Mouse (Mus musculus) embryonic facial prominence, embryonic 11.5 days (tissue): Measurements from ENCODE around the gene Erc1. TPM values are rescaled to one million over a fixed set of nuclear protein-coding genes. Genes with fewer than 3 reads are reported as not detected.
"Not testable (repeated sequence)": the region's sequence is repeated elsewhere in the genome, so short reads cannot be mapped to it uniquely, and the experiment has no call there.

Experiments
- ATAC-seq: fragments of 200-750 bp; cut with Nextera tagmentation; replicated peaks from 2 replicates; pipeline ENCODE4 v1.8.0; 2017; ENCODE audit warnings: low read depth; ENCODE audit not compliant: insufficient number of reproducible peaks, low FRiP score, low TSS enrichment
- DNase-seq: peaks from one replicate; pipeline ENCODE4 v3.0.0-alpha.2; 2015; ENCODE audit warnings: low spot score
- H3K27ac ChIP-seq: fragments of 300-500 bp; sonication (generic); replicated peaks from 2 replicates; pipeline ENCODE4 v1.5.1; 2014; ENCODE audit warnings: mild to moderate bottlenecking, low read depth, low read length, control low read depth
- H3K27me3 ChIP-seq: fragments of 300-500 bp; sonication (generic); 2 replicates; pipeline ENCODE4 v1.6.1; 2014; ENCODE audit warnings: mild to moderate bottlenecking, low read length, moderate library complexity, mixed read lengths; ENCODE audit not compliant: control insufficient read depth, insufficient read depth
- H3K36me3 ChIP-seq: fragments of 300-500 bp; sonication (generic); replicated peaks from 2 replicates; pipeline ENCODE4 v1.6.1; 2014; ENCODE audit warnings: low read depth, mild to moderate bottlenecking, low read length, moderate library complexity, mixed read lengths; ENCODE audit not compliant: control insufficient read depth, insufficient read depth
- H3K4me1 ChIP-seq: fragments of 300-500 bp; sonication (generic); 2 replicates; pipeline ENCODE4 v1.6.1; 2014; ENCODE audit warnings: low read length, mixed read lengths; ENCODE audit not compliant: control insufficient read depth, insufficient read depth
- H3K4me2 ChIP-seq: fragments of 300-500 bp; sonication (generic); 2 replicates; pipeline ENCODE4 v1.6.1; 2014; ENCODE audit warnings: low read depth, mild to moderate bottlenecking, control low read depth, low read length, moderate library complexity
- H3K4me3 ChIP-seq: fragments of 300-500 bp; sonication (generic); 2 replicates; pipeline ENCODE4 v1.5.1; 2014; ENCODE audit warnings: low read depth, low read length, control low read depth
- H3K9ac ChIP-seq: fragments of 300-500 bp; sonication (generic); replicated peaks from 2 replicates; pipeline ENCODE4 v1.6.1; 2014; ENCODE audit warnings: mild to moderate bottlenecking, control low read depth, low read length
- H3K9me3 ChIP-seq: fragments of 300-500 bp; sonication (generic); replicated peaks from 2 replicates; pipeline ENCODE4 v1.6.1; 2016; ENCODE audit warnings: mild to moderate bottlenecking, low read length, inconsistent platforms, mixed read lengths; ENCODE audit not compliant: control insufficient read depth
- WGBS: fragments of 180-500 bp; shearing (Covaris S2); extraction: QIAGEN DNeasy Blood & Tissue Kit; methylation state at CpG from one replicate; pipeline ENCODE4 v1.1.7; 2014; 5-methylcytosine and 5-hydroxymethylcytosine counted together
- polyA plus RNA-seq: library from polyadenylated mRNA; unstranded; fragments of >200 nt; fragmentation: Nextera tagmentation; extraction: Ambion mirVana; gene quantifications from 2 replicates; pipeline ENCODE4 v1.2.1, GENCODE M21; 2014

Erc1 gene
- polyA plus RNA-seq, 1 experiment from 2014 or later, result 27.6 TPM

GRCm38 (mm10) chr6:119822216-119822615 lies 25.8 kb downstream of the Erc1 start:
- WGBS, result 90% methylated on average over 1 of the region's 1 CpGs
- H3K36me3 ChIP-seq, result no peaks in the 10 kb centered on the region
- no peak overlapping the region for H3K27ac ChIP-seq
- H3K9me3 ChIP-seq, result no peaks in the 10 kb centered on the region
- no peak overlapping the region for H3K4me2 ChIP-seq
- H3K9ac ChIP-seq, result no peak overlapping the region
- no peak for DNase-seq
- no peak overlapping the region for H3K4me3 ChIP-seq
- no peaks in the 10 kb centered on the region for H3K4me1 ChIP-seq
- no peak for ATAC-seq
- no peaks in the 10 kb centered on the region for H3K27me3 ChIP-seq

GRCm38 (mm10) chr6:119821158-119821557 lies 26.8 kb downstream of the Erc1 start:
- no peak overlapping the region for H3K4me2 ChIP-seq
- DNase-seq, result no peak
- H3K27ac ChIP-seq, result no peak overlapping the region
- no peaks in the 10 kb centered on the region for H3K9me3 ChIP-seq
- 88% methylated on average over 1 of the region's 1 CpGs for WGBS
- no peaks in the 10 kb centered on the region for H3K4me1 ChIP-seq
- no peaks in the 10 kb centered on the region for H3K36me3 ChIP-seq
- no peak overlapping the region for H3K4me3 ChIP-seq
- ATAC-seq, result no peak
- H3K27me3 ChIP-seq, result no peaks in the 10 kb centered on the region
- H3K9ac ChIP-seq, result no peak overlapping the region

GRCm38 (mm10) chr6:119818541-119818940 lies 29.4 kb downstream of the Erc1 start:
- no peak for ATAC-seq
- WGBS, result 89% methylated on average over 4 of the region's 4 CpGs
- no peak overlapping the region for H3K27ac ChIP-seq
- no peak overlapping the region for H3K9ac ChIP-seq
- no peak for DNase-seq
- H3K36me3 ChIP-seq, result no peaks in the 10 kb centered on the region
- H3K4me1 ChIP-seq, result no peaks in the 10 kb centered on the region
- H3K9me3 ChIP-seq, result no peaks in the 10 kb centered on the region
- H3K4me2 ChIP-seq, result no peak overlapping the region
- no peak overlapping the region for H3K4me3 ChIP-seq
- no peaks in the 10 kb centered on the region for H3K27me3 ChIP-seq

DNA sequence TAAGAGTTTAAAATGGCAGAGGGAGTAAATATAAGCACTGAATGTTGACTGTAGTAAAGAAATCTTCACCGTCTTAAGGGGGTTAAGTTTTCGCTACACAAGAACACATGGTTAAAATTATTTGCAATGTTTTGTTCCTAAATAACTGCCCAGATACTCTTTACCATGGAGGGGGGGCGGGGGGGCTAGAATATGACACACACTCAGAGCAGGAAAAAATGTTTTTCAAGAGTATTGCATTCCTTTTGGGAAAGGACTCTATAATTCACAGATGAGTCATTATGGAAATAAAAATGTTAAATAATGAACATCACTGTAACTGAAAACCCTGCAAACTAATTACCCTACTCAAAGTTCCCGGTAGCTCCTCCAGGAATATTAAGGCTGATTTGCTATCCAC lies 32.5 kb downstream of the Erc1 start:
- Histone ChIP-seq H3K4me2 (no peak overlapping the region), H3K4me3 (no peak overlapping the region), H3K27ac (no peak overlapping the region), H3K36me3 (no peaks in the 10 kb centered on the region), H3K4me1 (no peaks in the 10 kb centered on the region), H3K9ac (no peak overlapping the region), H3K27me3 (no peaks in the 10 kb centered on the region), H3K9me3 (no peaks in the 10 kb centered on the region)
- 78% methylated on average over 4 of the region's 4 CpGs for WGBS
- no peak for DNase-seq
- ATAC-seq, result no peak

- H3K27ac ChIP-seq, H3K4me1 ChIP-seq, H3K27me3 ChIP-seq, H3K36me3 ChIP-seq, H3K4me3 ChIP-seq, DNase-seq, ATAC-seq, H3K9me3 ChIP-seq, H3K4me2 ChIP-seq, H3K9ac ChIP-seq: not testable (repeated sequence)
Measured at GRCm38 (mm10) chr6:119813055-119813454, 34.9 kb downstream of the Erc1 start.

DNA sequence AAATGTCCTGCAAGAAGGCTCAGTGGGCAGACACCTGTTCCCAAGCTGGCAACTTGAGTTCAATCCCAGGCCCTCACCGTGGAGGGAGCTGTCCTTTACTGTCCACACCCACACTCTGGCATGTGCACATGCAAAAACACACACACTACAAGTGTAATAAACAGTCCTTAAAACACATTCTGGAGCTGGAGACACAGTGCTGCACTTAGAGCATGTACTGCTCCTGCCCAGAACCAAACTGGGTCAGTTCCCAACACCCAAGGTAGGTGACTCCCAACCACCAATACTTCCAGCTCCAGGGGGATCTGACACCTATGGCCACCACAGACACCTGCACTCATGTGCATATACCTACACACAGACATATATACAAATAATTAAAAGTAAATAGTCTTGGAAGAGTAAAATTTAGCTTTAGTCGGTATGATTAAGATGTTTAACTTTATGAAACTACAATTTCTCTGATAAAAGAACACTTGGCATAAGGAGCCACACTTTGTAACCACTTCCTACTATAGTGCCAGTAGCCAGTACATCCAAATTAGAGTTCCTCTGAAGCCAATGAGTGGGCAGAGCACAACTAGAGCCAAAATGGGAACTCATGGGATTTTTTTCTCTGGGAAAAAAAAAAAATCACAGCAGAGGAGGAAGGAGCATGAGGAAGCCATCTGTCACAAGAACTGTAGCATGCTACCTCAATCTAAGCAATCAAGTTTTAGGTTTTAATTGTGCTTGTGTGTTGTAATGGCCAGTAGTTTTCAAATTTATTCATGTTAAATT lies 39.1 kb downstream of the Erc1 start:
- no peak for ATAC-seq
- 86% methylated on average over 2 of the region's 2 CpGs for WGBS

DNA sequence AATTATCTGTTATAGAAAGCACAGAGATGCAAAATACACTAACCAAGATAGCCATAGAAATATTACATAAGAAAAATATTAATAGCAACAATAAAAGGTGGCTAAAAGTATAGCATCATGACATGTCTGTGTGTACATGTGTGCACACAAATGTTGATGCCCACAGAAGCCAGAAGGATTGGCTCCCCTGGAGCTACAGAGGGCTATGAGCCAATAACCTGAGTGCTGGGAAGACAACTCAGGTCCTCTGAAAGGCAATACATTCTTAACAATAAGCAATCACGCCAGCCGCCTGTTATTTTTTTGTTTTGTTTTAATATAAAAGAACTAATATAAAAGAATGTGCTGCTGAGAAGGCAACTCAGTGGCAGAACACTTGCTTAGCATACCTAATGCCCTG lies 44.7 kb downstream of the Erc1 start:
- DNase-seq, result no peak
- Histone ChIP-seq H3K9me3 (no peaks in the 10 kb centered on the region), H3K4me3 (no peak overlapping the region), H3K4me2 (no peak overlapping the region), H3K9ac (no peak overlapping the region), H3K27ac (no peak overlapping the region), H3K36me3 (no peaks in the 10 kb centered on the region), H3K4me1 (no peaks in the 10 kb centered on the region), H3K27me3 (no peaks in the 10 kb centered on the region)
- 90% methylated on average over 2 of the region's 2 CpGs for WGBS
- ATAC-seq, result no peak

More for the DNA sequence above, 39.1 kb downstream of the Erc1 start:
- H3K27ac ChIP-seq, result no peak overlapping the region
- H3K27me3 ChIP-seq, result no peaks in the 10 kb centered on the region
- no peaks in the 10 kb centered on the region for H3K4me1 ChIP-seq
- H3K9me3 ChIP-seq, result no peaks in the 10 kb centered on the region
- no peaks in the 10 kb centered on the region for H3K36me3 ChIP-seq
- no peak overlapping the region for H3K9ac ChIP-seq
- DNase-seq, result no peak
- no peak overlapping the region for H3K4me3 ChIP-seq
- no peak overlapping the region for H3K4me2 ChIP-seq

DNA sequence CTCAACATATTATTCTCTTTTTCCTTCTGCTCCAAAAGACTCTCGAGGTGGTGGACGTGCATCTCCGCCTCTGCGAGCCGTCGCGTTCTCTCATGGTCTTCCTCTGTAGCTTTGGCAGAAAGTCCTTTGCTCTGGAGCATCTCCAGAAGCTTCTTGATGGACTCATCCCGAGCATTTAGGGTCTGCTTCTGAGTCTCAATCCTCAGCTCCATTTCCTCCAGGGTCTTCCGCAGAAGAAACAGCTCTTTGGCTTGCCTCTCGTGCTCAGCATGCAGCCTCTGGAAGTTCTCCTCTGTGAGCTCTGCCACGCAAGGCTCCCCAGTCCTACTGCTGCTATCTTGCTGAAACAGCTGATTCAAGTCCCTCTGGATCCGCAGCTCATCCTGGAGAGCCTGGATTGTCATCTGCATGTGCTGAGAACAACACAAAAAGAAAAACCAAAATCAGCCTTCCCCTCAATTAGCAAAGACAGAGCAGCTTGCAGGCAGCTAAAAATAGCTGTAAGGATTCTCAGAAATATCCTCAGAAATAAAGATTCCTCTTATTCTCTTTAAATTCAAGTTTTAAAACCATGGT lies 51.0 kb downstream of the Erc1 start:
- Histone ChIP-seq H3K9ac (no peak overlapping the region), H3K4me3 (no peak overlapping the region), H3K4me1 (no peaks in the 10 kb centered on the region), H3K9me3 (no peaks in the 10 kb centered on the region), H3K27ac (no peak overlapping the region), H3K27me3 (no peaks in the 10 kb centered on the region), H3K4me2 (no peak overlapping the region), H3K36me3 (no peaks in the 10 kb centered on the region)
- 95% methylated on average over 12 of the region's 12 CpGs for WGBS
- ATAC-seq, result no peak
- no peak for DNase-seq
